ENCODE assay signal across 11 mouse cellular contexts in genomic region chr2:37829758-37830275, GRCm38 (mm10). TPM values are rescaled to one million over a fixed set of nuclear protein-coding genes. Genes with fewer than 3 reads are reported as not detected.
DNase-seq lines count a peak whose midpoint lies in the region; ATAC-seq lines count a peak whose summit lies in the region.
"Had no signal": no experiment of that assay in that cellular context is flagged by ENCODE, and none has a peak within 500 bp of the region (broad histone marks: within the 10 kb centered on the region; RNA-seq: fewer than 3 reads in every experiment).

No protein-coding gene starts in this region.

- no peak for DNase-seq in heart, postnatal 25 days (ENCODE audit: low spot score)
- peak; percentile 91 for DNase-seq in Muller cell, postnatal 12 days (ENCODE audit: inconsistent ontology term)
- peak; percentile 19 for DNase-seq in forelimb bud, embryonic 11.5 days (ENCODE audit: low read depth, low spot score)
- DNase-seq in lung, postnatal 25 days (ENCODE audit: low spot score), result peak; percentile 53
- DNase-seq in cerebellum, postnatal 4 days (ENCODE audit: low spot score in 2 of 2), result no peak
- DNase-seq in adrenal gland, postnatal 36 days, result no peak
- DNase-seq in urinary bladder, postnatal 14 days (ENCODE audit: low spot score), result no peak
- DNase-seq: gastrocnemius, postnatal 36 days had no signal

- 0 out of 2 replicates have a peak overlapping the region, but pooled peaks have one; percentile 1 for H3K4me2 ChIP-seq in heart, embryonic 12.5 days
- H3K4me2 ChIP-seq: embryonic facial prominence, embryonic 13.5 days had no signal

- ATAC-seq in heart, embryonic 12.5 days (ENCODE audit: insufficient number of reproducible peaks, low FRiP score), result peak; percentile 48; the same call in 1 of the 2 replicates

- H3K36me3 ChIP-seq in heart, embryonic 12.5 days, result no peaks in the 10 kb centered on the region

- peaks cover 3% of the 10 kb centered on the region; the same call in 1 of the 2 replicates for H3K27me3 ChIP-seq in heart, embryonic 12.5 days (replicated peaks)
- H3K27me3 ChIP-seq: embryonic facial prominence, embryonic 13.5 days had no signal

- H3K4me3 ChIP-seq in heart, embryonic 12.5 days, result no peak overlapping the region
- H3K4me3 ChIP-seq: embryonic facial prominence, embryonic 13.5 days had no signal

- peaks cover 25% of the 10 kb centered on the region for H3K4me1 ChIP-seq in heart, embryonic 12.5 days (replicated peaks)

- no peak overlapping the region for H3K9ac ChIP-seq in heart, embryonic 12.5 days
- H3K9ac ChIP-seq: embryonic facial prominence, embryonic 13.5 days had no signal

- no peaks in the 10 kb centered on the region for H3K9me3 ChIP-seq in heart, embryonic 12.5 days (replicated peaks)
- H3K9me3 ChIP-seq: embryonic facial prominence, embryonic 13.5 days; G1E had no signal

- H3K27ac ChIP-seq in heart, embryonic 12.5 days (ENCODE audit: poor library complexity, severe bottlenecking), result peak overlapping the region; percentile 28; the same call in 1 of the 2 replicates
- H3K27ac ChIP-seq: embryonic facial prominence, embryonic 13.5 days had no signal

- WGBS in heart, embryonic 12.5 days, result 41% methylated on average over 9 of the region's 9 CpGs

- intact Hi-C loops in heart, postnatal 25 days (cut with DNase I), result no loop called here

RNA-seq across cellular contexts. Expression of gene Crb2, which starts 53.8 kb away (rescaled TPM):
- polyA plus RNA-seq in heart, embryonic 12.5 days (2016; fragmentation: Nextera tagmentation; extraction: Ambion mirVana), result 7.6 and 9.1 TPM in 2 replicates
- 1 to 10 TPM in 1 of 2 experiments, under 1 TPM in 1; 0.78 to 1.0 TPM for total RNA-seq in heart, postnatal 25 days (2021)
- total RNA-seq in adrenal gland, postnatal 36 days (2021), result under 1 TPM; 0.33 to 0.53 TPM
- polyA plus RNA-seq: G1E had no signal

Comparison
In these comparisons a context has a peak if more than half of its experiments do, and no peak if none do; other contexts are left out.
1. DNase-seq: peak in Muller cell, postnatal 12 days (single experiment), forelimb bud, embryonic 11.5 days (single experiment) and lung, postnatal 25 days (single experiment); none in heart, postnatal 25 days (single experiment), cerebellum, postnatal 4 days (0 of 2), adrenal gland, postnatal 36 days (0 of 2) and urinary bladder, postnatal 14 days (single experiment).